Mouse (Mus musculus): ENCODE measurements around the gene 2510039O18Rik. TPM values are rescaled to one million over a fixed set of nuclear protein-coding genes. Genes with fewer than 3 reads are reported as not detected.

The 2510039O18Rik gene
- polyA plus RNA-seq, 1 experiment from 2014 or later, result 10.0 TPM

Other genes starting within 250 kb of the 2510039O18Rik start
- not detected in 2 replicates for gene Zfp534, start 238.3 kb upstream of the 2510039O18Rik start, polyA plus RNA-seq (2015; fragmentation: Nextera tagmentation; extraction: Ambion mirVana)
- 6.0 and 6.4 TPM in 2 replicates for gene Zfp984, start 131.1 kb upstream of the 2510039O18Rik start, polyA plus RNA-seq (2015; fragmentation: Nextera tagmentation; extraction: Ambion mirVana)
- gene Zfp933, start 92.5 kb upstream of the 2510039O18Rik start, polyA plus RNA-seq (2015; fragmentation: Nextera tagmentation; extraction: Ambion mirVana), result 8.8 and 10.1 TPM in 2 replicates
- 52.6 and 63.1 TPM in 2 replicates for gene Miip, start 72.1 kb upstream of the 2510039O18Rik start, polyA plus RNA-seq (2015; fragmentation: Nextera tagmentation; extraction: Ambion mirVana)
- gene Fv1, start 71.9 kb upstream of the 2510039O18Rik start, polyA plus RNA-seq (2015; fragmentation: Nextera tagmentation; extraction: Ambion mirVana), result 12.9 and 14.3 TPM in 2 replicates
- 82.4 and 90.7 TPM in 2 replicates for gene Mfn2, start 36.2 kb upstream of the 2510039O18Rik start, polyA plus RNA-seq (2015; fragmentation: Nextera tagmentation; extraction: Ambion mirVana)
- 16.3 and 18.1 TPM in 2 replicates for gene Plod1, start 4.1 kb upstream of the 2510039O18Rik start, polyA plus RNA-seq (2015; fragmentation: Nextera tagmentation; extraction: Ambion mirVana)
- gene Nppb, start 44.9 kb downstream of the 2510039O18Rik start, polyA plus RNA-seq (2015; fragmentation: Nextera tagmentation; extraction: Ambion mirVana), result not detected in 2 replicates
- 0.83 TPM in 1 of 2 replicates, not detected in the other for gene Nppa, start 59.8 kb downstream of the 2510039O18Rik start, polyA plus RNA-seq (2015; fragmentation: Nextera tagmentation; extraction: Ambion mirVana)
- 34.3 and 40.6 TPM in 2 replicates for gene Clcn6, start 97.9 kb downstream of the 2510039O18Rik start, polyA plus RNA-seq (2015; fragmentation: Nextera tagmentation; extraction: Ambion mirVana)
- 17.3 and 22.0 TPM in 2 replicates for gene Mthfr, start 98.2 kb downstream of the 2510039O18Rik start, polyA plus RNA-seq (2015; fragmentation: Nextera tagmentation; extraction: Ambion mirVana)
- gene Agtrap, start 147.1 kb downstream of the 2510039O18Rik start, polyA plus RNA-seq (2015; fragmentation: Nextera tagmentation; extraction: Ambion mirVana), result 4.7 and 5.5 TPM in 2 replicates
- gene Mad2l2, start 189.5 kb downstream of the 2510039O18Rik start, polyA plus RNA-seq (2015; fragmentation: Nextera tagmentation; extraction: Ambion mirVana), result 127 TPM in 2 replicates
- 22.7 and 23.5 TPM in 2 replicates for gene Draxin, start 189.8 kb downstream of the 2510039O18Rik start, polyA plus RNA-seq (2015; fragmentation: Nextera tagmentation; extraction: Ambion mirVana)
- 14.4 and 17.7 TPM in 2 replicates for gene Fbxo6, start 211.2 kb downstream of the 2510039O18Rik start, polyA plus RNA-seq (2015; fragmentation: Nextera tagmentation; extraction: Ambion mirVana)
- 60.3 and 67.1 TPM in 2 replicates for gene Fbxo44, start 219.6 kb downstream of the 2510039O18Rik start, polyA plus RNA-seq (2015; fragmentation: Nextera tagmentation; extraction: Ambion mirVana)
- 4.3 and 4.7 TPM in 2 replicates for gene Fbxo2, start 219.7 kb downstream of the 2510039O18Rik start, polyA plus RNA-seq (2015; fragmentation: Nextera tagmentation; extraction: Ambion mirVana)